Mouse (Mus musculus) CH12.LX (cell line): ENCODE results near the gene Abraxas2.

ENCODE experiments used
- CTCF ChIP-seq, 2 experiments: IDR thresholded peaks in 1 of 2; conservative IDR thresholded peaks in 1 of 2; 2 replicates each; pipeline ENCODE4 v1.5.1; 2011 to 2012; ENCODE audit warnings: low read depth in 2 of 2, low read length in 2 of 2, improper control_type of control experiment in 1 of 2, inconsistent platforms in 1 of 2, mild to moderate bottlenecking in 1 of 2, moderate library complexity in 1 of 2
- JUN ChIP-seq: IDR thresholded peaks from 2 replicates; pipeline ENCODE4 v1.6.1; 2011; ENCODE audit warnings: low read depth, mild to moderate bottlenecking, low read length, improper control_type of control experiment, moderate library complexity; ENCODE audit not compliant: insufficient read depth
- MYC ChIP-seq: IDR thresholded peaks from 2 replicates; pipeline ENCODE4 v1.6.1; 2011; ENCODE audit warnings: low read depth, mild to moderate bottlenecking, improper control_type of control experiment, low read length
- ZNF384 ChIP-seq: IDR thresholded peaks from 2 replicates; pipeline ENCODE4 v1.6.1; 2012; ENCODE audit warnings: low read depth, low read length, improper control_type of control experiment, inconsistent platforms

- TF ChIP-seq MYC (no peak), JUN (no peak), CTCF (conservative IDR thresholded peaks at IDR 0.05 in 1 of 2, IDR thresholded peaks at IDR 0.05 in 1 of 2; ENCODE audit: low read depth in 2 of 2, low read length in 2 of 2) (no peak), ZNF384 (no peak)
These were observed 42.0 kb upstream of the Abraxas2 start for GRCm38 (mm10) chr7:132817056-132817455.
